Mouse (Mus musculus) forebrain, postnatal 0 days (tissue): ENCODE data around the gene Pcnx2. TPM values are rescaled to one million over a fixed set of nuclear protein-coding genes. Genes with fewer than 3 reads are reported as not detected.

ENCODE experiments used
- ATAC-seq: fragments of 200-750 bp; cut with Nextera tagmentation; 2 replicates; pipeline ENCODE4 v1.8.0; 2017; ENCODE audit warnings: mild to moderate bottlenecking, moderate library complexity
- DNase-seq: peaks from one replicate; pipeline ENCODE4 v3.0.0-alpha.2; 2015
- H3K27ac ChIP-seq: fragments of 300-500 bp; sonication (generic); 2 replicates; pipeline ENCODE4 v1.5.1; 2014; ENCODE audit warnings: low read depth, mild to moderate bottlenecking, antibody characterized with exemption, low read length, moderate library complexity, mixed read lengths
- H3K27me3 ChIP-seq: fragments of 300-500 bp; sonication (generic); 2 replicates; pipeline ENCODE4 v1.6.1; 2014; ENCODE audit warnings: mild to moderate bottlenecking, low read length, mixed read lengths; ENCODE audit not compliant: insufficient read depth
- H3K36me3 ChIP-seq: fragments of 300-500 bp; sonication (generic); 2 replicates; pipeline ENCODE4 v1.6.1; 2014; ENCODE audit warnings: mild to moderate bottlenecking, moderate library complexity; ENCODE audit not compliant: insufficient read depth
- H3K4me1 ChIP-seq: fragments of 300-500 bp; sonication (generic); 2 replicates; pipeline ENCODE4 v1.6.1; 2014; ENCODE audit warnings: antibody characterized with exemption; ENCODE audit not compliant: insufficient read depth
- H3K4me2 ChIP-seq: fragments of 300-500 bp; sonication (generic); 2 replicates; pipeline ENCODE4 v1.6.1; 2014; ENCODE audit warnings: low read depth, mild to moderate bottlenecking, moderate library complexity
- H3K4me3 ChIP-seq: fragments of 300-500 bp; sonication (generic); 2 replicates; pipeline ENCODE4 v1.5.1; 2014; ENCODE audit warnings: low read depth, low read length, mixed read lengths
- H3K9ac ChIP-seq: fragments of 300-500 bp; sonication (generic); 2 replicates; pipeline ENCODE4 v1.6.1; 2014; ENCODE audit warnings: mild to moderate bottlenecking
- H3K9me3 ChIP-seq: fragments of 300-500 bp; sonication (generic); 2 replicates; pipeline ENCODE4 v1.6.1; 2016; ENCODE audit warnings: low read length
- CTCF ChIP-seq: sonication (generic); IDR thresholded peaks from 2 replicates; pipeline ENCODE4 v1.5.1; 2016; ENCODE audit warnings: antibody characterized with exemption, control low read depth, low read depth
- WGBS: fragments of 180-500 bp; shearing (Covaris S2); extraction: QIAGEN DNeasy Blood & Tissue Kit; methylation state at CpG from one replicate; pipeline ENCODE4 v1.1.7; 2014; 5-methylcytosine and 5-hydroxymethylcytosine counted together
- polyA plus RNA-seq: library from polyadenylated mRNA; unstranded; fragments of >200 nt; fragmentation: Nextera tagmentation; extraction: Ambion mirVana; gene quantifications from 2 replicates; pipeline ENCODE4 v1.2.1, GENCODE M21; 2015
- total RNA-seq: library from RNA; depleted of rRNA; stranded (reverse); fragments of >200 nt; gene quantifications from 2 replicates; pipeline ENCODE4 v1.2.3, GENCODE M21; 2014

Pcnx2 gene
- total and polyA plus RNA-seq, 2 experiments from 2014 or later = 2.1 to 12.3 TPM

GRCm38 (mm10) chr8:125922333-125922732 is 24.2 kb upstream of the Pcnx2 start:
- H3K27ac ChIP-seq = no peak overlapping the region
- 84% methylated on average over 3 of the region's 3 CpGs for WGBS
- no peak overlapping the region for H3K4me3 ChIP-seq
- TF ChIP-seq CTCF = no peak
- ATAC-seq (no peak), DNase-seq (no peak)
- H3K27me3 ChIP-seq = no peaks in the 10 kb centered on the region
- no peaks in the 10 kb centered on the region for H3K9me3 ChIP-seq
- no peak overlapping the region for H3K9ac ChIP-seq
- H3K36me3 ChIP-seq = no peaks in the 10 kb centered on the region
- H3K4me2 ChIP-seq = no peak overlapping the region
- no peaks in the 10 kb centered on the region for H3K4me1 ChIP-seq

GRCm38 (mm10) chr8:125920761-125921160 is 22.6 kb upstream of the Pcnx2 start:
- H3K4me1 ChIP-seq = no peaks in the 10 kb centered on the region
- no peak overlapping the region for H3K27ac ChIP-seq
- no peaks in the 10 kb centered on the region for H3K36me3 ChIP-seq
- H3K4me3 ChIP-seq = no peak overlapping the region
- DNase-seq (no peak), ATAC-seq (no peak)
- H3K4me2 ChIP-seq = no peak overlapping the region
- H3K9me3 ChIP-seq = no peaks in the 10 kb centered on the region
- no peak overlapping the region for H3K9ac ChIP-seq
- TF ChIP-seq CTCF = no peak
- no peaks in the 10 kb centered on the region for H3K27me3 ChIP-seq
- 63% methylated on average over 9 of the region's 9 CpGs for WGBS

- Histone ChIP-seq H3K4me1 (no peaks in the 10 kb centered on the region), H3K4me3 (no peak overlapping the region), H3K4me2 (no peak overlapping the region), H3K27me3 (no peaks in the 10 kb centered on the region), H3K9ac (no peak overlapping the region), H3K9me3 (no peaks in the 10 kb centered on the region), H3K36me3 (no peaks in the 10 kb centered on the region), H3K27ac (no peak overlapping the region)
- TF ChIP-seq CTCF = no peak
- WGBS = 47% methylated on average over 10 of the region's 10 CpGs
- DNase-seq = peak; percentile 25
- ATAC-seq = peak; percentile 73
Measured at GRCm38 (mm10) chr8:125920281-125920680, 22.2 kb upstream of the Pcnx2 start.

- Histone ChIP-seq H3K4me1 (no peaks in the 10 kb centered on the region), H3K9me3 (no peaks in the 10 kb centered on the region), H3K9ac (no peak overlapping the region), H3K4me3 (no peak overlapping the region), H3K27me3 (no peaks in the 10 kb centered on the region), H3K27ac (no peak overlapping the region), H3K36me3 (no peaks in the 10 kb centered on the region), H3K4me2 (no peak overlapping the region)
- no peak for TF ChIP-seq CTCF
- 43% methylated on average over 8 of the region's 8 CpGs for WGBS
- no peak for ATAC-seq
- no peak for DNase-seq
Measured at GRCm38 (mm10) chr8:125919560-125919959, 21.4 kb upstream of the Pcnx2 start.

GRCm38 (mm10) chr8:125918719-125919118 is 20.6 kb upstream of the Pcnx2 start:
- no peak for TF ChIP-seq CTCF
- no peaks in the 10 kb centered on the region for H3K36me3 ChIP-seq
- no peaks in the 10 kb centered on the region for H3K9me3 ChIP-seq
- WGBS = 92% methylated on average over 2 of the region's 2 CpGs
- no peak for ATAC-seq
- no peak overlapping the region for H3K27ac ChIP-seq
- no peaks in the 10 kb centered on the region for H3K4me1 ChIP-seq
- no peaks in the 10 kb centered on the region for H3K27me3 ChIP-seq
- DNase-seq = no peak
- H3K9ac ChIP-seq = no peak overlapping the region
- no peak overlapping the region for H3K4me3 ChIP-seq
- H3K4me2 ChIP-seq = no peak overlapping the region

- TF ChIP-seq CTCF = no peak
Measured at GRCm38 (mm10) chr8:125917013-125917412, 18.9 kb upstream of the Pcnx2 start.

GRCm38 (mm10) chr8:125914386-125914785 is 16.3 kb upstream of the Pcnx2 start:
- DNase-seq (no peak), ATAC-seq (no peak)
- H3K4me2 ChIP-seq = no peak overlapping the region
- no peak overlapping the region for H3K4me3 ChIP-seq
- H3K9ac ChIP-seq = no peak overlapping the region
- no peaks in the 10 kb centered on the region for H3K36me3 ChIP-seq
- no peak for TF ChIP-seq CTCF
- peaks cover 24% of the 10 kb centered on the region for H3K27me3 ChIP-seq
- H3K4me1 ChIP-seq = peaks cover 5% of the 10 kb centered on the region
- no peaks in the 10 kb centered on the region for H3K9me3 ChIP-seq
- WGBS = 79% methylated on average over 9 of the region's 9 CpGs
- H3K27ac ChIP-seq = no peak overlapping the region

More at GRCm38 (mm10) chr8:125917013-125917412, 18.9 kb upstream of the Pcnx2 start:
- 79% methylated on average over 10 of the region's 10 CpGs for WGBS
- Histone ChIP-seq H3K9me3 (no peaks in the 10 kb centered on the region), H3K4me1 (no peaks in the 10 kb centered on the region), H3K36me3 (no peaks in the 10 kb centered on the region), H3K4me2 (no peak overlapping the region), H3K4me3 (no peak overlapping the region), H3K9ac (no peak overlapping the region), H3K27ac (no peak overlapping the region), H3K27me3 (peaks cover 9% of the 10 kb centered on the region; the same call in 1 of the 2 replicates)
- no peak for DNase-seq
- ATAC-seq = no peak

- Histone ChIP-seq H3K9me3 (no peaks in the 10 kb centered on the region), H3K9ac (no peak overlapping the region), H3K4me3 (no peak overlapping the region), H3K4me2 (no peak overlapping the region), H3K27me3 (peaks cover 27% of the 10 kb centered on the region), H3K36me3 (no peaks in the 10 kb centered on the region), H3K27ac (no peak overlapping the region), H3K4me1 (peaks cover 5% of the 10 kb centered on the region)
- TF ChIP-seq CTCF = no peak
- WGBS = 90% methylated on average over 4 of the region's 4 CpGs
- ATAC-seq (no peak), DNase-seq (no peak)
Measured at GRCm38 (mm10) chr8:125913206-125913605, 15.1 kb upstream of the Pcnx2 start.
